Mouse (Mus musculus): Measurements from ENCODE around the gene Gab1.

GRCm38 (mm10) chr8:80870535-80871204 lies 9.6 kb downstream of the Gab1 start:
- TF ChIP-seq POLR2A (IDR thresholded peaks at IDR 0.05; ENCODE audit: extremely low read depth, insufficient read depth, low read length) (no peak), CTCF (IDR thresholded peaks at IDR 0.05; ENCODE audit: extremely low read depth, insufficient read depth, low read length) (no peak)

All from cortical plate, adult 2 months (tissue).